Mouse (Mus musculus): Measurements from ENCODE around the gene Scpep1. TPM values are rescaled to one million over a fixed set of nuclear protein-coding genes. Genes with fewer than 3 reads are reported as not detected.

The Scpep1 gene
- polyA plus RNA-seq, 1 experiment from 2014 or later = 57.7 TPM

DNA sequence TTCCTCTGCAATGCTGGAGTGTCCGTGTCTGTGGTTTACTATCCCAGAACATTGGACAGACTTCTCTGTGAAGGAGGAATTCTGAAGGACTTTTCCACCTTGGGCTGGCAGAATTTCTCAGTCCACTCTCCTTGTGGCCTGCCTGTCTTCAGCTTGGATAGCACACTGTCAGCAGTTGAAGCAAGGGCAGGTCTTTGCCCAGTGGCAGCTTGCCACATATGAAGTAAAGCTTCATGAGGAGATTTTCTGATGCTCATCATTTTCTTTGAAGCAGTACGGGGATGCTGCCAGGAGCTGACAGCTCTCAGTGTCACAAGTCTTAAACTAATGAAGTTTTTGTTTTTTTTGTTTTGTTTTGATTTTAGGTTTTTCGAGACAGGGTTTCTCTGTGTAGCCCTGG lies 3.6 kb upstream of the Scpep1 start:
- DNase-seq (ENCODE audit: low spot score) = no peak
- no peak overlapping the region for H3K4me2 ChIP-seq (ENCODE audit: low read depth)
- WGBS = 86% methylated on average over 3 of the region's 3 CpGs
- H3K4me1 ChIP-seq (ENCODE audit: control insufficient read depth, insufficient read depth, low read length) = no peaks in the 10 kb centered on the region
- no peak overlapping the region for H3K9ac ChIP-seq (ENCODE audit: low read length)
- H3K4me3 ChIP-seq (ENCODE audit: low read depth, low read length) = no peak overlapping the region
- H3K36me3 ChIP-seq (ENCODE audit: control insufficient read depth, insufficient read depth, low read length) = no peaks in the 10 kb centered on the region
- no peak overlapping the region for H3K27ac ChIP-seq (ENCODE audit: low read depth, low read length)
- no peaks in the 10 kb centered on the region for H3K27me3 ChIP-seq (ENCODE audit: control insufficient read depth, insufficient read depth, low read length)
- no peak for ATAC-seq (ENCODE audit: insufficient read depth, low FRiP score, low TSS enrichment)
- no peaks in the 10 kb centered on the region for H3K9me3 ChIP-seq (ENCODE audit: control insufficient read depth, low read length)

- peak; percentile 35; the same call in 1 of the 2 replicates for ATAC-seq (ENCODE audit: insufficient read depth, low FRiP score, low TSS enrichment)
- peak; percentile 37 for DNase-seq (ENCODE audit: low spot score)
- peak overlapping the region; percentile 47 for H3K4me2 ChIP-seq (ENCODE audit: low read depth)
- no peaks in the 10 kb centered on the region for H3K4me1 ChIP-seq (ENCODE audit: control insufficient read depth, insufficient read depth, low read length)
- peak overlapping the region; percentile 41 for H3K4me3 ChIP-seq (ENCODE audit: low read depth, low read length)
- H3K27ac ChIP-seq (ENCODE audit: low read depth, low read length) = no peak overlapping the region
- no peaks in the 10 kb centered on the region for H3K9me3 ChIP-seq (ENCODE audit: control insufficient read depth, low read length)
- H3K36me3 ChIP-seq (ENCODE audit: control insufficient read depth, insufficient read depth, low read length) = peaks cover 2% of the 10 kb centered on the region; the same call in 1 of the 2 replicates
- H3K27me3 ChIP-seq (ENCODE audit: control insufficient read depth, insufficient read depth, low read length) = no peaks in the 10 kb centered on the region
- WGBS = 1% methylated on average over 4 of the region's 4 CpGs
- peak overlapping the region; percentile 57 for H3K9ac ChIP-seq (ENCODE audit: low read length)
Measured at GRCm38 (mm10) chr11:88954803-88955202, 462 bp downstream of the Scpep1 start.

GRCm38 (mm10) chr11:88953582-88953981 lies 1.7 kb downstream of the Scpep1 start:
- no peaks in the 10 kb centered on the region for H3K27me3 ChIP-seq (ENCODE audit: control insufficient read depth, insufficient read depth, low read length)
- H3K9me3 ChIP-seq (ENCODE audit: control insufficient read depth, low read length) = no peaks in the 10 kb centered on the region
- no peak overlapping the region for H3K4me2 ChIP-seq (ENCODE audit: low read depth)
- ATAC-seq (ENCODE audit: insufficient read depth, low FRiP score, low TSS enrichment) = no peak
- 91% methylated on average over 3 of the region's 3 CpGs for WGBS
- H3K4me1 ChIP-seq (ENCODE audit: control insufficient read depth, insufficient read depth, low read length) = no peaks in the 10 kb centered on the region
- no peak overlapping the region for H3K27ac ChIP-seq (ENCODE audit: low read depth, low read length)
- no peak for DNase-seq (ENCODE audit: low spot score)
- H3K36me3 ChIP-seq (ENCODE audit: control insufficient read depth, insufficient read depth, low read length) = peaks cover 2% of the 10 kb centered on the region; the same call in 1 of the 2 replicates
- H3K9ac ChIP-seq (ENCODE audit: low read length) = no peak overlapping the region
- H3K4me3 ChIP-seq (ENCODE audit: low read depth, low read length) = no peak overlapping the region

DNA sequence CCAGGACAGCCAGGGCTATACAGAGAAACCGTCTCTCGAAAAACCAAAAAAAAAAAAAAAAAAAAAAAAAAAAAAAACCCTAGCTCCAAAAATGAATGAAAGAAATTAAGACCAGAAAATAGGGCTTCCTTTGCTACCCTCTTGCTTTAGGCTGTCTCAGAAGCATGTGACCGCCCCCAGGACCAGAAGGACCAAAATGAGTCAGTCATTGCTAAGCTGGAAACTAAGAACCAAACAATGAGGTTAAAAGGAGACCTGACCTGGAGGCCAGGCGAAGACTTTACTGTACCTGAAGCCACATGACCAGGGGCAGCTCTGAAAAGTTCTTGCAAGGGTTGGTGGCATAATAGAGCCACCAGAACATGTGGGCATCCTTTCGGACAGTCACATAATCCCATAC lies 3.1 kb downstream of the Scpep1 start:
- H3K4me3 ChIP-seq (ENCODE audit: low read depth, low read length) = no peak overlapping the region
- no peaks in the 10 kb centered on the region for H3K4me1 ChIP-seq (ENCODE audit: control insufficient read depth, insufficient read depth, low read length)
- no peak overlapping the region for H3K4me2 ChIP-seq (ENCODE audit: low read depth)
- DNase-seq (ENCODE audit: low spot score) (no peak), ATAC-seq (ENCODE audit: insufficient read depth, low FRiP score, low TSS enrichment) (no peak)
- no peak overlapping the region for H3K27ac ChIP-seq (ENCODE audit: low read depth, low read length)
- 89% methylated on average over 5 of the region's 5 CpGs for WGBS
- peaks cover 2% of the 10 kb centered on the region; the same call in 1 of the 2 replicates for H3K36me3 ChIP-seq (ENCODE audit: control insufficient read depth, insufficient read depth, low read length)
- no peaks in the 10 kb centered on the region for H3K27me3 ChIP-seq (ENCODE audit: control insufficient read depth, insufficient read depth, low read length)
- no peaks in the 10 kb centered on the region for H3K9me3 ChIP-seq (ENCODE audit: control insufficient read depth, low read length)
- no peak overlapping the region for H3K9ac ChIP-seq (ENCODE audit: low read length)

GRCm38 (mm10) chr11:88951576-88951975 lies 3.7 kb downstream of the Scpep1 start:
- DNase-seq (ENCODE audit: low spot score) (no peak), ATAC-seq (ENCODE audit: insufficient read depth, low FRiP score, low TSS enrichment) (no peak)
- H3K9me3 ChIP-seq (ENCODE audit: control insufficient read depth, low read length) = no peaks in the 10 kb centered on the region
- no peak overlapping the region for H3K9ac ChIP-seq (ENCODE audit: low read length)
- H3K4me1 ChIP-seq (ENCODE audit: control insufficient read depth, insufficient read depth, low read length) = no peaks in the 10 kb centered on the region
- WGBS = 91% methylated on average over 2 of the region's 2 CpGs
- peaks cover 2% of the 10 kb centered on the region; the same call in 1 of the 2 replicates for H3K36me3 ChIP-seq (ENCODE audit: control insufficient read depth, insufficient read depth, low read length)
- no peak overlapping the region for H3K4me2 ChIP-seq (ENCODE audit: low read depth)
- H3K27ac ChIP-seq (ENCODE audit: low read depth, low read length) = no peak overlapping the region
- no peak overlapping the region for H3K4me3 ChIP-seq (ENCODE audit: low read depth, low read length)
- no peaks in the 10 kb centered on the region for H3K27me3 ChIP-seq (ENCODE audit: control insufficient read depth, insufficient read depth, low read length)

GRCm38 (mm10) chr11:88950640-88951250 lies 4.5 kb downstream of the Scpep1 start:
- no peaks in the 10 kb centered on the region for H3K27me3 ChIP-seq (ENCODE audit: control insufficient read depth, insufficient read depth, low read length)
- DNase-seq (ENCODE audit: low spot score) (no peak), ATAC-seq (ENCODE audit: insufficient read depth, low FRiP score, low TSS enrichment) (no peak)
- H3K9ac ChIP-seq (ENCODE audit: low read length) = no peak overlapping the region
- no peak overlapping the region for H3K4me3 ChIP-seq (ENCODE audit: low read depth, low read length)
- H3K27ac ChIP-seq (ENCODE audit: low read depth, low read length) = no peak overlapping the region
- H3K36me3 ChIP-seq (ENCODE audit: control insufficient read depth, insufficient read depth, low read length) = peaks cover 2% of the 10 kb centered on the region; the same call in 1 of the 2 replicates
- H3K9me3 ChIP-seq (ENCODE audit: control insufficient read depth, low read length) = no peaks in the 10 kb centered on the region
- no peak overlapping the region for H3K4me2 ChIP-seq (ENCODE audit: low read depth)
- WGBS = 93% methylated on average over 13 of the region's 13 CpGs
- H3K4me1 ChIP-seq (ENCODE audit: control insufficient read depth, insufficient read depth, low read length) = no peaks in the 10 kb centered on the region

DNA sequence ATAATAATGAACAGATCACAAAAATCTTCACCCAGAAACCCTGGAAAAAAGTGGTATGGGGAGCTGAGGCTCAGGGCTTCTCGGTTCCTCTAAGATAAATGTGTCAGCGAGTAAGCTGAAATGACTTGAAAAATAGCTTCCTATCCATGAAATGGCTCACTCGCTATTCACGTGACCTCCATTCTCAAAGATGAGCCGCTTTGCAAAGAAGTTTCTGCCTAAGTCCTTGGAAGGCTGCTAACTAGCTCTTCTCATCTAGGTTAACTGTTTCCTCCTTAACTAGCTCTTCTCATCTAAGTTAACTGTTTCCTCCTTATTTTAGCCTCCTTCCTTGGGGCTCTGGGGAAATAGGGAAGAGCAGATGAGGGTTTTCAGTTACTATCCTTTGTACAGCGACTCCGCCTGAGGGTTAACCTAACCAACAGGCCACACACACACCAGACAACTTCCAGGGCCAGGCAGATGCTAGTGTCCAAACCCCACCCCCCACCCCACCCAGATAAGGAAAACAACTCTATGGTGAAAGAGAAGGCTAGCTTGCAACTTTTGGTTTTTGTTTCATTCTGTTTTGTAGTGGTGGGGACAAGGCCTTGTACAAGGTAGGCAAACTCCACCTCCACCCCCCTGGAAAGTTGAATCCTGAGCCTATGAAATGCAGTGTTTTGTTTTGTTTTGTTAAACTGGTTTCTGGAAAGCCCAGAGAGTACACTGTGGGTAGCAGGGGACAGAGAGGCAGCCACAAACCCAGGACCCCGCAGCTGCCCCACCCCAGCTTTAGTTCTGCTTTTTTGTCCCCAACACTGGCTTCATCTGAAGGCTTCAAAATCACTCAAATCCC lies 5.2 kb downstream of the Scpep1 start:
- no peak overlapping the region for H3K4me3 ChIP-seq (ENCODE audit: low read depth, low read length)
- no peak overlapping the region for H3K27ac ChIP-seq (ENCODE audit: low read depth, low read length)
- no peak overlapping the region for H3K4me2 ChIP-seq (ENCODE audit: low read depth)
- DNase-seq (ENCODE audit: low spot score) (no peak), ATAC-seq (ENCODE audit: insufficient read depth, low FRiP score, low TSS enrichment) (no peak)
- no peaks in the 10 kb centered on the region for H3K4me1 ChIP-seq (ENCODE audit: control insufficient read depth, insufficient read depth, low read length)
- no peak overlapping the region for H3K9ac ChIP-seq (ENCODE audit: low read length)
- no peaks in the 10 kb centered on the region for H3K27me3 ChIP-seq (ENCODE audit: control insufficient read depth, insufficient read depth, low read length)
- whole genome bisulfite sequencing = 90% methylated on average over 8 of the region's 8 CpGs
- H3K36me3 ChIP-seq (ENCODE audit: control insufficient read depth, insufficient read depth, low read length) = peaks cover 2% of the 10 kb centered on the region
- H3K9me3 ChIP-seq (ENCODE audit: control insufficient read depth, low read length) = no peaks in the 10 kb centered on the region

GRCm38 (mm10) chr11:88948896-88949295 lies 6.4 kb downstream of the Scpep1 start:
- Histone ChIP-seq H3K4me1 (ENCODE audit: control insufficient read depth, insufficient read depth, low read length) (no peaks in the 10 kb centered on the region), H3K9me3 (ENCODE audit: control insufficient read depth, low read length) (no peaks in the 10 kb centered on the region), H3K27ac (ENCODE audit: low read depth, low read length) (no peak overlapping the region), H3K4me2 (ENCODE audit: low read depth) (no peak overlapping the region), H3K27me3 (ENCODE audit: control insufficient read depth, insufficient read depth, low read length) (no peaks in the 10 kb centered on the region), H3K9ac (ENCODE audit: low read length) (no peak overlapping the region), H3K4me3 (ENCODE audit: low read depth, low read length) (no peak overlapping the region), H3K36me3 (ENCODE audit: control insufficient read depth, insufficient read depth, low read length) (peaks cover 2% of the 10 kb centered on the region)
- 79% methylated on average over 8 of the region's 8 CpGs for WGBS
- DNase-seq (ENCODE audit: low spot score) = no peak
- ATAC-seq (ENCODE audit: insufficient read depth, low FRiP score, low TSS enrichment) = no peak
